Mouse (Mus musculus) neural tube, embryonic 11.5 days (tissue): ENCODE measurements at regions not wholly inside any gene's neighbourhood (a gene's known extent, or its start where the extent isn't known, plus 50 kb on each side); places are given as distances from the start of the nearest gene placed in this dataset.
A peak's percentile ranks its signal among the peaks of the same experiment; 100 is the strongest.

Source experiments
- ATAC-seq: fragments of 200-750 bp; cut with Nextera tagmentation; 2 replicates; pipeline ENCODE4 v1.8.0; 2017; ENCODE audit warnings: moderate number of reproducible peaks, mild to moderate bottlenecking, moderate TSS enrichment, moderate library complexity; ENCODE audit not compliant: insufficient read depth, low FRiP score, low TSS enrichment
- DNase-seq: peaks from one replicate; pipeline ENCODE4 v3.0.0-alpha.2; 2015; ENCODE audit warnings: low spot score
- H3K27ac ChIP-seq: fragments of 300-500 bp; sonication (generic); 2 replicates; pipeline ENCODE4 v1.5.1; 2014; ENCODE audit warnings: low read depth, mild to moderate bottlenecking, low read length
- H3K27me3 ChIP-seq: fragments of 300-500 bp; sonication (generic); 2 replicates; pipeline ENCODE4 v1.6.1; 2014; ENCODE audit warnings: mild to moderate bottlenecking, low read length, mixed read lengths; ENCODE audit not compliant: control insufficient read depth, insufficient read depth
- H3K36me3 ChIP-seq: fragments of 300-500 bp; sonication (generic); 2 replicates; pipeline ENCODE4 v1.6.1; 2014; ENCODE audit warnings: mild to moderate bottlenecking, low read length, moderate library complexity, mixed read lengths; ENCODE audit not compliant: control insufficient read depth, insufficient read depth
- H3K4me1 ChIP-seq: fragments of 300-500 bp; sonication (generic); 2 replicates; pipeline ENCODE4 v1.6.1; 2014; ENCODE audit warnings: low read length, mixed read lengths; ENCODE audit not compliant: control insufficient read depth, insufficient read depth
- H3K4me2 ChIP-seq: fragments of 300-500 bp; sonication (generic); 2 replicates; pipeline ENCODE4 v1.6.1; 2014; ENCODE audit warnings: low read depth, mild to moderate bottlenecking, moderate library complexity
- H3K4me3 ChIP-seq: fragments of 300-500 bp; sonication (generic); 2 replicates; pipeline ENCODE4 v1.5.1; 2014; ENCODE audit warnings: low read depth, low read length
- H3K9ac ChIP-seq: fragments of 300-500 bp; sonication (generic); 2 replicates; pipeline ENCODE4 v1.6.1; 2014; ENCODE audit warnings: mild to moderate bottlenecking, low read length
- H3K9me3 ChIP-seq: fragments of 300-500 bp; sonication (generic); 2 replicates; pipeline ENCODE4 v1.6.1; 2016; ENCODE audit warnings: low read length; ENCODE audit not compliant: control insufficient read depth
- WGBS: fragments of 180-500 bp; shearing (Covaris S2); extraction: QIAGEN DNeasy Blood & Tissue Kit; methylation state at CpG from one replicate; pipeline ENCODE4 v1.1.7; 2014; 5-methylcytosine and 5-hydroxymethylcytosine counted together

GRCm38 (mm10) chr16:29035523-29035922 lies 106.0 kb upstream of the Mb21d2 start:
- H3K9ac ChIP-seq = no peak overlapping the region
- ATAC-seq (no peak), DNase-seq (no peak)
- H3K36me3 ChIP-seq = no peaks in the 10 kb centered on the region
- no peak overlapping the region for H3K4me3 ChIP-seq
- 78% methylated on average over 5 of the region's 5 CpGs for WGBS
- no peaks in the 10 kb centered on the region for H3K27me3 ChIP-seq
- no peak overlapping the region for H3K27ac ChIP-seq
- no peaks in the 10 kb centered on the region for H3K9me3 ChIP-seq
- H3K4me2 ChIP-seq = no peak overlapping the region
- no peaks in the 10 kb centered on the region for H3K4me1 ChIP-seq

GRCm38 (mm10) chr16:29034053-29034794 lies 104.8 kb upstream of the Mb21d2 start:
- H3K9me3 ChIP-seq = no peaks in the 10 kb centered on the region
- H3K4me2 ChIP-seq = no peak overlapping the region
- H3K9ac ChIP-seq = no peak overlapping the region
- H3K36me3 ChIP-seq = no peaks in the 10 kb centered on the region
- peak; percentile 60 for ATAC-seq
- DNase-seq = peak; percentile 51
- no peaks in the 10 kb centered on the region for H3K4me1 ChIP-seq
- H3K27ac ChIP-seq = 0 out of 2 replicates have a peak overlapping the region, but pooled peaks have one; percentile 39
- 45% methylated on average over 16 of the region's 16 CpGs for WGBS
- H3K4me3 ChIP-seq = no peak overlapping the region
- no peaks in the 10 kb centered on the region for H3K27me3 ChIP-seq

GRCm38 (mm10) chr16:29033357-29033756 lies 103.9 kb upstream of the Mb21d2 start:
- Histone ChIP-seq H3K4me3 (no peak overlapping the region), H3K27me3 (no peaks in the 10 kb centered on the region), H3K9me3 (no peaks in the 10 kb centered on the region), H3K4me1 (no peaks in the 10 kb centered on the region), H3K27ac (no peak overlapping the region), H3K4me2 (no peak overlapping the region), H3K36me3 (no peaks in the 10 kb centered on the region), H3K9ac (no peak overlapping the region)
- WGBS = 68% methylated on average over 5 of the region's 5 CpGs
- DNase-seq (no peak), ATAC-seq (no peak)

GRCm38 (mm10) chr16:29027856-29028255 lies 98.4 kb upstream of the Mb21d2 start:
- DNase-seq (no peak), ATAC-seq (no peak)
- H3K9me3 ChIP-seq = no peaks in the 10 kb centered on the region
- H3K36me3 ChIP-seq = no peaks in the 10 kb centered on the region
- no peak overlapping the region for H3K4me2 ChIP-seq
- H3K27ac ChIP-seq = no peak overlapping the region
- H3K4me3 ChIP-seq = no peak overlapping the region
- WGBS = 96% methylated on average over 11 of the region's 11 CpGs
- H3K4me1 ChIP-seq = no peaks in the 10 kb centered on the region
- H3K27me3 ChIP-seq = no peaks in the 10 kb centered on the region
- no peak overlapping the region for H3K9ac ChIP-seq

- WGBS = 78% methylated on average over 9 of the region's 9 CpGs
- DNase-seq (no peak), ATAC-seq (no peak)
- no peaks in the 10 kb centered on the region for H3K27me3 ChIP-seq
- H3K4me2 ChIP-seq = no peak overlapping the region
- no peak overlapping the region for H3K9ac ChIP-seq
- H3K4me3 ChIP-seq = no peak overlapping the region
- no peak overlapping the region for H3K27ac ChIP-seq
- H3K4me1 ChIP-seq = no peaks in the 10 kb centered on the region
- no peaks in the 10 kb centered on the region for H3K36me3 ChIP-seq
- no peaks in the 10 kb centered on the region for H3K9me3 ChIP-seq
These were observed 71.8 kb upstream of the Mb21d2 start for GRCm38 (mm10) chr16:29001249-29001648.

- Histone ChIP-seq H3K9me3 (no peaks in the 10 kb centered on the region), H3K27ac (no peak overlapping the region), H3K9ac (no peak overlapping the region), H3K4me3 (no peak overlapping the region), H3K27me3 (no peaks in the 10 kb centered on the region), H3K4me1 (no peaks in the 10 kb centered on the region), H3K4me2 (no peak overlapping the region), H3K36me3 (no peaks in the 10 kb centered on the region)
- 87% methylated on average over 4 of the region's 4 CpGs for WGBS
- ATAC-seq = no peak
- DNase-seq = no peak
These were observed 70.2 kb upstream of the Mb21d2 start for GRCm38 (mm10) chr16:28999641-29000040.

GRCm38 (mm10) chr16:28996629-28997028 lies 67.2 kb upstream of the Mb21d2 start:
- Histone ChIP-seq H3K9me3 (no peaks in the 10 kb centered on the region), H3K4me3 (no peak overlapping the region), H3K4me1 (no peaks in the 10 kb centered on the region), H3K27me3 (no peaks in the 10 kb centered on the region), H3K9ac (no peak overlapping the region), H3K27ac (no peak overlapping the region), H3K36me3 (no peaks in the 10 kb centered on the region), H3K4me2 (no peak overlapping the region)
- ATAC-seq (no peak), DNase-seq (no peak)
- 82% methylated on average over 3 of the region's 3 CpGs for WGBS

GRCm38 (mm10) chr16:28990666-28991065 lies 61.2 kb upstream of the Mb21d2 start:
- H3K27me3 ChIP-seq = no peaks in the 10 kb centered on the region
- ATAC-seq (no peak), DNase-seq (no peak)
- no peaks in the 10 kb centered on the region for H3K9me3 ChIP-seq
- H3K4me1 ChIP-seq = no peaks in the 10 kb centered on the region
- no peaks in the 10 kb centered on the region for H3K36me3 ChIP-seq
- H3K4me2 ChIP-seq = no peak overlapping the region
- H3K27ac ChIP-seq = no peak overlapping the region
- H3K4me3 ChIP-seq = no peak overlapping the region
- H3K9ac ChIP-seq = no peak overlapping the region
- WGBS = 85% methylated on average over 3 of the region's 3 CpGs

- H3K9me3 ChIP-seq = no peaks in the 10 kb centered on the region
- no peak overlapping the region for H3K27ac ChIP-seq
- H3K9ac ChIP-seq = no peak overlapping the region
- 56% methylated on average over 6 of the region's 6 CpGs for WGBS
- H3K4me2 ChIP-seq = no peak overlapping the region
- no peaks in the 10 kb centered on the region for H3K27me3 ChIP-seq
- DNase-seq (no peak), ATAC-seq (no peak)
- no peaks in the 10 kb centered on the region for H3K4me1 ChIP-seq
- no peaks in the 10 kb centered on the region for H3K36me3 ChIP-seq
- H3K4me3 ChIP-seq = no peak overlapping the region
These were observed 55.5 kb upstream of the Mb21d2 start for GRCm38 (mm10) chr16:28984931-28985330.
